Mouse (Mus musculus): ENCODE measurements at regions not wholly inside any gene's neighbourhood (a gene's known extent, or its start where the extent isn't known, plus 50 kb on each side); places are given as distances from the start of the nearest gene placed in this dataset.
"Not testable (repeated sequence)": the region's sequence is repeated elsewhere in the genome, so short reads cannot be mapped to it uniquely, and the experiment has no call there.

- DNase-seq (ENCODE audit: low read depth, low spot score) = no peak
Observed at GRCm38 (mm10) chr4:3080385-3081125, 86.6 kb upstream of the Vmn1r2 start.

GRCm38 (mm10) chr4:3081148-3081952 lies 85.8 kb upstream of the Vmn1r2 start:
- peak; percentile 21 for DNase-seq (ENCODE audit: low read depth, low spot score)

GRCm38 (mm10) chr4:3081953-3082950 lies 84.9 kb upstream of the Vmn1r2 start:
- DNase-seq (ENCODE audit: low read depth, low spot score) = no peak

- DNase-seq (ENCODE audit: low read depth, low spot score) = peak; percentile 47
Observed at GRCm38 (mm10) chr4:3083161-3084020, 83.7 kb upstream of the Vmn1r2 start.

GRCm38 (mm10) chr4:3084021-3084545 lies 83.0 kb upstream of the Vmn1r2 start:
- DNase-seq (ENCODE audit: low read depth, low spot score) = peak; percentile 27

GRCm38 (mm10) chr4:3085456-3086448 lies 81.4 kb upstream of the Vmn1r2 start:
- peak; percentile 21 for DNase-seq (ENCODE audit: low read depth, low spot score)

- not testable (repeated sequence) for DNase-seq (ENCODE audit: low read depth, low spot score)
Observed at GRCm38 (mm10) chr4:3087616-3088015, 79.5 kb upstream of the Vmn1r2 start.

GRCm38 (mm10) chr4:3089567-3090377 lies 77.3 kb upstream of the Vmn1r2 start:
- DNase-seq (ENCODE audit: low read depth, low spot score) = peak; percentile 65

GRCm38 (mm10) chr4:3090378-3090735 lies 76.8 kb upstream of the Vmn1r2 start:
- DNase-seq (ENCODE audit: low read depth, low spot score) = peak; percentile 66

GRCm38 (mm10) chr4:3090742-3091141 lies 76.4 kb upstream of the Vmn1r2 start:
- DNase-seq (ENCODE audit: low read depth, low spot score) = peak; percentile 40
